Mouse (Mus musculus) neural tube, embryonic 12.5 days (tissue): Measurements from ENCODE around the gene Rpa2. TPM values are rescaled to one million over a fixed set of nuclear protein-coding genes. Genes with fewer than 3 reads are reported as not detected.
"Not testable (repeated sequence)": the region's sequence is repeated elsewhere in the genome, so short reads cannot be mapped to it uniquely, and the experiment has no call there.

Source experiments
- ATAC-seq: fragments of 200-750 bp; cut with Nextera tagmentation; 2 replicates; pipeline ENCODE4 v1.8.0; 2017; ENCODE audit warnings: low read depth, mild to moderate bottlenecking, moderate TSS enrichment, moderate library complexity; ENCODE audit not compliant: low FRiP score
- H3K27ac ChIP-seq: fragments of 300-500 bp; sonication (generic); 2 replicates; pipeline ENCODE4 v1.5.1; 2016
- H3K27me3 ChIP-seq: fragments of 300-500 bp; sonication (generic); replicated peaks from 2 replicates; pipeline ENCODE4 v1.6.1; 2016; ENCODE audit warnings: mild to moderate bottlenecking
- H3K36me3 ChIP-seq: fragments of 300-500 bp; sonication (generic); 2 replicates; pipeline ENCODE4 v1.6.1; 2016; ENCODE audit warnings: mild to moderate bottlenecking
- H3K4me1 ChIP-seq: fragments of 300-500 bp; sonication (generic); 2 replicates; pipeline ENCODE4 v1.6.1; 2016
- H3K4me2 ChIP-seq: fragments of 300-500 bp; sonication (generic); replicated peaks from 2 replicates; pipeline ENCODE4 v1.6.1; 2016; ENCODE audit warnings: mild to moderate bottlenecking
- H3K4me3 ChIP-seq: fragments of 300-500 bp; sonication (generic); 2 replicates; pipeline ENCODE4 v1.5.1; 2016
- H3K9ac ChIP-seq: fragments of 300-500 bp; sonication (generic); 2 replicates; pipeline ENCODE4 v1.6.1; 2016; ENCODE audit warnings: mild to moderate bottlenecking
- H3K9me3 ChIP-seq: fragments of 300-500 bp; sonication (generic); 2 replicates; pipeline ENCODE4 v1.6.1; 2016; ENCODE audit warnings: mild to moderate bottlenecking
- WGBS: fragments of 180-500 bp; shearing (Covaris S2); methylation state at CpG from one replicate; pipeline ENCODE4 v1.1.7; 2016; 5-methylcytosine and 5-hydroxymethylcytosine counted together
- polyA plus RNA-seq: library from polyadenylated mRNA; unstranded; fragments of >200 nt; fragmentation: Nextera tagmentation; extraction: Ambion mirVana; gene quantifications from 2 replicates; pipeline ENCODE4 v1.2.1, GENCODE M21; 2016

Rpa2 gene
- polyA plus RNA-seq: 78.5 and 84.2 TPM in 2 replicates

- H3K9me3 ChIP-seq: no peaks in the 10 kb centered on the region
- ATAC-seq: peak; percentile 95
- peak within 1 kb of the TSS; percentile 76 for H3K4me2 ChIP-seq
- no peak within 1 kb of the TSS for H3K27ac ChIP-seq
- H3K36me3 ChIP-seq: peaks cover 14% of the 10 kb centered on the region
- no peaks in the 10 kb centered on the region for H3K27me3 ChIP-seq
- peaks cover 9% of the 10 kb centered on the region for H3K4me1 ChIP-seq
- H3K4me3 ChIP-seq: peak within 1 kb of the TSS; percentile 61
- peak within 1 kb of the TSS; percentile 67 for H3K9ac ChIP-seq
- under 1% methylated on average over 71 of the region's 71 CpGs for WGBS
These were observed at the start of gene Rpa2 for GRCm38 (mm10) chr4:132767914-132768876. TSS of gene Rpa2 (plus strand) at chr4:132768332.

DNA sequence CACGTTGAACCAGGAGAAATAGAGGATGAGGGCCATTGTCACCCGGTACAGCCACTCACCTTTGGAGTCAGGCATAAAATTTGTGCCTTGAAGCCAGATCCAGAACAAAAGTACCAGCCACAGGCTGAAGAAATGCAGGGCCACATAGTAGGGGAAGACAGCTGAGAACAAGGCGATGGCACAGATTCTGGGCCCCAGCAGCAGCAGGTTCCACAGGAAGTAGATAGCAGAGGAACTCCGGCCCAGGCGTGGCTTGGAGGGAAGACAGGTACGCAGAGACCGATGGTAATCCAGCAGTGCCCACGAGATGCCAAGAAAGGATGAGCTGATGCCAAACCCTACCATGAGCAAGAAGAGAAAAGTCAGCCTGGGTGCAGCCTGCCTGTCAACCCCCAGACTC, 39.9 kb upstream of the Rpa2 start:
- WGBS: 91% methylated on average over 8 of the region's 8 CpGs
- Histone ChIP-seq H3K27ac (no peak overlapping the region), H3K9me3 (no peaks in the 10 kb centered on the region), H3K4me2 (no peak overlapping the region), H3K27me3 (no peaks in the 10 kb centered on the region), H3K4me3 (no peak overlapping the region), H3K4me1 (peaks cover 5% of the 10 kb centered on the region; the same call in 1 of the 2 replicates), H3K36me3 (peaks cover 36% of the 10 kb centered on the region), H3K9ac (no peak overlapping the region)
- ATAC-seq: no peak

DNA sequence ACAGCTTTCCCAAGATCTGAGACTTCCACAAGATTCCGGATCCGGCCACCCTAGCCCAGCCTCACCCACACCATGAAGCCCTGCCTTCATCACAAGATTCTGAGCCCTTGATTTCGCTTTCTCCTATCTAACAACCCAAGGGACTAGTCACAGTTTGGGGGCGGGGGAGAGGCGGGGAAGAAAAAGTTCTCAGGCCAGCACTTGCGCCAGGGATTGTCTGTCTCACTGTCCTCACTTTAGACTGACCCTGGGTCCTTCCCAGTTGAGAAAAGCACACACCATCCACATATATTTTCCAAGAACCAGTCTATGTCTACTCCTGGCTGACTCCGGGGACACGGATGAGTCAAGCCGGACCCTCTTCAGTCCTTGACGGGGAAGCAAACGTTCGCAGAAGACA, 36.5 kb upstream of the Rpa2 start:
- H3K4me2 ChIP-seq: peak overlapping the region; percentile 83
- WGBS: 50% methylated on average over 12 of the region's 12 CpGs
- no peaks in the 10 kb centered on the region for H3K9me3 ChIP-seq
- ATAC-seq: no peak
- H3K4me3 ChIP-seq: peak overlapping the region; percentile 54
- no peaks in the 10 kb centered on the region for H3K27me3 ChIP-seq
- no peak overlapping the region for H3K27ac ChIP-seq
- peaks cover 13% of the 10 kb centered on the region for H3K36me3 ChIP-seq
- H3K4me1 ChIP-seq: peaks cover 5% of the 10 kb centered on the region; the same call in 1 of the 2 replicates
- peak overlapping the region; percentile 68; the same call in 1 of the 2 replicates for H3K9ac ChIP-seq

DNA sequence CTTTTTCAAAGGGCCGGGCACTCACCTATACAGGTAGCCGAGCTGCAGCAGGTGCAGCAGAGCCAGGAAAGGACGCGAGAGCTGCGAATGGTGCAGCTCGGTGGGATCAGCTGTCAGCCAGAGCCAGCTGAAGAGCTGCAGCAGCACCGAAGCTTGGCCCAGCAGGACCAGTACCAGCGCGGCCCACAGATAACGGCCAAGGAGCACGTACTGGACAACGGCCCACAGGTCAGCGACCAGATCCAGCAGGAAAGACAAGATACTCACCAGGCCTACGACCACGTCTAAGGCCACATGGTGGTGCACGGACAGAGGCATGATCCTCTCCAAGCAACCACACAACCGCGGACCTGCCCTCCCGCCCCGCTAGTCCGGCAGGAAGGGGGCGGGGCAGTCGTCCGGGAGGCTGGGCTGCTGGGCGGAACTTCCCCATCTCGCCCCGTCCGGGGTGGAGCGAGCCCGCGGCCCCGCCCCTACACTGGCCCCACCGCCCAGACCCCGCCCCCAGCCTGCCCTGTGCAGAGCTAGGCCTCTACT, 35.9 kb upstream of the Rpa2 start, which contains the start of gene Xkr8:
Xkr8 (minus strand) TSS at position 399 of the 537 bp plus-strand sequence.
- peaks cover 5% of the 10 kb centered on the region; the same call in 1 of the 2 replicates for H3K4me1 ChIP-seq
- ATAC-seq: peak; percentile 89
- peak within 1 kb of the TSS; percentile 54 for H3K4me3 ChIP-seq
- H3K36me3 ChIP-seq: peaks cover 9% of the 10 kb centered on the region
- H3K9ac ChIP-seq: peak within 1 kb of the TSS; percentile 68
- H3K4me2 ChIP-seq: peak within 1 kb of the TSS; percentile 83
- no peaks in the 10 kb centered on the region for H3K9me3 ChIP-seq
- H3K27me3 ChIP-seq: no peaks in the 10 kb centered on the region
- 3% methylated on average over 34 of the region's 34 CpGs for WGBS
- no peak within 1 kb of the TSS for H3K27ac ChIP-seq

- no peak overlapping the region for H3K4me2 ChIP-seq
- H3K27me3 ChIP-seq: no peaks in the 10 kb centered on the region
- H3K36me3 ChIP-seq: no peaks in the 10 kb centered on the region
- H3K4me1 ChIP-seq: peaks cover 5% of the 10 kb centered on the region; the same call in 1 of the 2 replicates
- WGBS: 93% methylated on average over 25 of the region's 25 CpGs
- no peak overlapping the region for H3K27ac ChIP-seq
- H3K9ac ChIP-seq: no peak overlapping the region
- no peak overlapping the region for H3K4me3 ChIP-seq
- H3K9me3 ChIP-seq: no peaks in the 10 kb centered on the region
- ATAC-seq: no peak
These were observed 34.9 kb upstream of the Rpa2 start for GRCm38 (mm10) chr4:132733071-132733770.

GRCm38 (mm10) chr4:132734766-132735165, 33.4 kb upstream of the Rpa2 start:
- Histone ChIP-seq H3K4me2 (no peak overlapping the region), H3K9ac (no peak overlapping the region), H3K4me1 (peaks cover 5% of the 10 kb centered on the region; the same call in 1 of the 2 replicates), H3K4me3 (no peak overlapping the region), H3K27me3 (no peaks in the 10 kb centered on the region), H3K27ac (no peak overlapping the region), H3K36me3 (no peaks in the 10 kb centered on the region), H3K9me3 (no peaks in the 10 kb centered on the region)
- ATAC-seq: no peak
- 95% methylated on average over 2 of the region's 2 CpGs for WGBS

DNA sequence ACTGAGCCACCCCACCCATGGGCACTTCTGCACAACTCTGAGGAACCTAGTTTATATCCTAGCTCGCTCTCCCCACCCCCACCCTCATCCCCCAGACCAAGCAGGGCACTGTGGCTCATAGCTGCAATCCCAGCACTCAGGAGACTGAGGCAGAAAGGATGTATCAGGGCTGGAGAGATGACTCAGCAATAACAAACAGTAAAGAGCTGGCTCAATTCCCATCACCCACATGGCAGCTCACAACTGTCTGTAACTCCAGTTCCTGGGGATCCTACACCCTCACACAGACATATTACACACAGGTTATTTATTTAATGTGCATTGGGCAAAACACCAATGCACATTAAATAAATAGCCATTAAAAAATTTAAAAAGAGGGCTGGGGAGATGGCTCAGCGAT, 32.7 kb upstream of the Rpa2 start:
- H3K27me3 ChIP-seq: no peaks in the 10 kb centered on the region
- no peak overlapping the region for H3K9ac ChIP-seq
- H3K9me3 ChIP-seq: no peaks in the 10 kb centered on the region
- H3K36me3 ChIP-seq: no peaks in the 10 kb centered on the region
- WGBS: 79% methylated on average over 2 of the region's 2 CpGs
- H3K4me1 ChIP-seq: peaks cover 5% of the 10 kb centered on the region; the same call in 1 of the 2 replicates
- no peak overlapping the region for H3K4me3 ChIP-seq
- no peak overlapping the region for H3K4me2 ChIP-seq
- H3K27ac ChIP-seq: no peak overlapping the region
- no peak for ATAC-seq

DNA sequence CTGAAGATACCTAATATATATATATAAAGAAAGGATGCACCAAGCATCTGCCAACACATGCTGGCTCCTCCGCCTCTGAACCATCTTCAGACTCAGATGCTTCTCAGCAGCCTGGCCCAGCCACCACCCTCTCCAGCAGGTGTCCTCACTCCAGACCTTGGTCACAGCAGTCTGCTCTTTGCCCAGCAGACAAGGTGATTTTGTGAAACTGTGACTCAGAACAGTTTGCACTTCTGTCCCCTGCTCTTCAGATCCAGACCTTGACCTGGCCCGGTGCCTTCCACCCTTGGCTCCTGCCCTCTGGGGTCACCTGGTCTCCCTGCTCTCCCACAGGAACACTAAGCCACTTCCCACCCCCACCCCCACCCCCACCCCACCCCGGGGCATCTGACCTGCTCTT, 32.2 kb upstream of the Rpa2 start:
- H3K27me3 ChIP-seq: no peaks in the 10 kb centered on the region
- ATAC-seq: no peak
- WGBS: 73% methylated on average over 3 of the region's 3 CpGs

DNA sequence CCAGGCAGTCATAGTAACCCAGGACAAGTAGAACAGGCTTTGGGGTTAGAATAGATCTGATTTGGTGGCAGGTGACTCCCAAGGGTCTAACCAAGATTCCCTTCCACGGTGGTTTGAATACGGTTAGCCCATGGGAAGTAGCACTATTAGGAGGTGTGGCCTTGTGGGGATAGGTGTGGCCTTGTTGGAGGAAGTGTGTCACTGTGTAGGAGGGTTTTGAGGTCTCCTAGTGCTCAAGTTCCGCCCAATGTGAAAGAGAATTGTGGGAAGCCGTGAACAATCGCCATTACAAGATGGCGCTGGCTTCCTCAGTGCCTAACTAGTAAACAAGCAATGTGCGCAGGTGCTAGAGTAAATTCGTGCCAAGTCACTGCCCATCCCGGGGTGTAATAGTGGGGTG, 31.0 kb upstream of the Rpa2 start:
- H3K4me2 ChIP-seq, H3K9me3 ChIP-seq, H3K4me1 ChIP-seq, H3K27ac ChIP-seq, H3K4me3 ChIP-seq, H3K27me3 ChIP-seq, H3K9ac ChIP-seq, H3K36me3 ChIP-seq, ATAC-seq: not testable (repeated sequence)
- 95% methylated on average over 9 of the region's 9 CpGs for WGBS

More for the DNA sequence above, 32.2 kb upstream of the Rpa2 start:
- Histone ChIP-seq H3K4me3 (no peak overlapping the region), H3K36me3 (no peaks in the 10 kb centered on the region), H3K27ac (no peak overlapping the region), H3K9me3 (no peaks in the 10 kb centered on the region), H3K4me2 (no peak overlapping the region), H3K4me1 (peaks cover 5% of the 10 kb centered on the region; the same call in 1 of the 2 replicates), H3K9ac (no peak overlapping the region)

DNA sequence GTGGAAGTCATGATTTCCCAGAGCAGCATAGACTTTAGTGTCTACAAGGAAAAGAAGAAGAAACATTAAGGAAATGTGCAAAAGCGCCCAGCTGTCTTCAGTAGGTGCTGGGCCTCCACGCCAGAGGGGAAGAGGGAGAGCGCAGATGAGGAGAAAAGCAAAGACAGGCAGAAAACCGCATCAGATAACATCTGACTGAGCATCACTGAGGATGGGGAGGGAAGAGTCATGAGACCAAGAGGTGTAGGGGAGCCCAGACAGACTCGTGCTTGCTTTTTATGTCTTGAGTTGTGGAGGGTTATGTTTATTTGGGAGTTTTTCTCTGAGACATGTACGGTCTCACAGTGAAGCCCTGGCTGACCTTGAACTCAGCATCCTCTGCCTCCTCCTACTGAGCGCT, 26.6 kb upstream of the Rpa2 start:
- ATAC-seq: no peak
- WGBS: 90% methylated on average over 7 of the region's 7 CpGs
- Histone ChIP-seq H3K27ac (no peak overlapping the region), H3K4me1 (no peaks in the 10 kb centered on the region), H3K9me3 (no peaks in the 10 kb centered on the region), H3K9ac (no peak overlapping the region), H3K4me3 (no peak overlapping the region), H3K4me2 (no peak overlapping the region), H3K27me3 (no peaks in the 10 kb centered on the region), H3K36me3 (no peaks in the 10 kb centered on the region)

GRCm38 (mm10) chr4:132743992-132744911, 23.9 kb upstream of the Rpa2 start:
- no peak overlapping the region for H3K27ac ChIP-seq
- no peaks in the 10 kb centered on the region for H3K9me3 ChIP-seq
- no peaks in the 10 kb centered on the region for H3K36me3 ChIP-seq
- ATAC-seq: no peak
- no peak overlapping the region for H3K4me3 ChIP-seq
- H3K9ac ChIP-seq: no peak overlapping the region
- H3K27me3 ChIP-seq: no peaks in the 10 kb centered on the region
- H3K4me2 ChIP-seq: no peak overlapping the region
- no peaks in the 10 kb centered on the region for H3K4me1 ChIP-seq
- WGBS: 87% methylated on average over 11 of the region's 11 CpGs
